Mouse (Mus musculus): ENCODE results near the gene Slc7a1. TPM values are rescaled to one million over a fixed set of nuclear protein-coding genes. Genes with fewer than 3 reads are reported as not detected.

Gene Slc7a1
- polyA plus RNA-seq, 1 experiment from 2014 or later = 17.7 TPM

GRCm38 (mm10) chr5:148312443-148312842, 87.3 kb downstream of the Slc7a1 start:
- no peaks in the 10 kb centered on the region for H3K36me3 ChIP-seq
- no peak overlapping the region for H3K27ac ChIP-seq
- H3K4me1 ChIP-seq (replicated peaks) = no peaks in the 10 kb centered on the region
- DNase-seq (no peak), ATAC-seq (ENCODE audit: low read depth) (no peak)
- H3K9ac ChIP-seq = no peak overlapping the region
- WGBS (ENCODE audit: insufficient replicate concordance) = 49% methylated on average over 2 of the region's 2 CpGs
- H3K9me3 ChIP-seq (replicated peaks) = no peaks in the 10 kb centered on the region
- no peaks in the 10 kb centered on the region for H3K27me3 ChIP-seq
- H3K4me3 ChIP-seq (replicated peaks) = no peak overlapping the region
- no peak overlapping the region for H3K4me2 ChIP-seq

GRCm38 (mm10) chr5:148310790-148311189, 88.9 kb downstream of the Slc7a1 start:
- Histone ChIP-seq H3K9me3 (replicated peaks) (no peaks in the 10 kb centered on the region), H3K4me3 (replicated peaks) (peak overlapping the region; percentile 35), H3K27ac (no peak overlapping the region), H3K27me3 (no peaks in the 10 kb centered on the region), H3K36me3 (no peaks in the 10 kb centered on the region), H3K9ac (no peak overlapping the region), H3K4me1 (replicated peaks) (no peaks in the 10 kb centered on the region), H3K4me2 (peak overlapping the region; percentile 26)
- DNase-seq (no peak), ATAC-seq (ENCODE audit: low read depth) (no peak)
- WGBS (ENCODE audit: insufficient replicate concordance) = 25% methylated on average over 10 of the region's 10 CpGs

- ATAC-seq (ENCODE audit: low read depth) (no peak), DNase-seq (no peak)
- H3K4me3 ChIP-seq (replicated peaks) = no peak overlapping the region
- no peak overlapping the region for H3K27ac ChIP-seq
- no peaks in the 10 kb centered on the region for H3K4me1 ChIP-seq (replicated peaks)
- H3K9me3 ChIP-seq (replicated peaks) = no peaks in the 10 kb centered on the region
- no peak overlapping the region for H3K9ac ChIP-seq
- WGBS (ENCODE audit: insufficient replicate concordance) = 68% methylated on average over 2 of the region's 2 CpGs
- H3K4me2 ChIP-seq = no peak overlapping the region
- no peaks in the 10 kb centered on the region for H3K27me3 ChIP-seq
- no peaks in the 10 kb centered on the region for H3K36me3 ChIP-seq
Measured at GRCm38 (mm10) chr5:148304112-148304511, 95.6 kb downstream of the Slc7a1 start.

GRCm38 (mm10) chr5:148302968-148303367, 96.7 kb downstream of the Slc7a1 start:
- 0 out of 2 replicates have a peak overlapping the region, but pooled peaks have one; percentile 6 for H3K4me2 ChIP-seq
- ATAC-seq (ENCODE audit: low read depth) (no peak), DNase-seq (no peak)
- peak overlapping the region; percentile 33 for H3K4me3 ChIP-seq (replicated peaks)
- H3K4me1 ChIP-seq (replicated peaks) = no peaks in the 10 kb centered on the region
- H3K9ac ChIP-seq = no peak overlapping the region
- no peak overlapping the region for H3K27ac ChIP-seq
- no peaks in the 10 kb centered on the region for H3K27me3 ChIP-seq
- H3K9me3 ChIP-seq (replicated peaks) = no peaks in the 10 kb centered on the region
- H3K36me3 ChIP-seq = no peaks in the 10 kb centered on the region
- 69% methylated on average over 11 of the region's 11 CpGs for WGBS (ENCODE audit: insufficient replicate concordance)

- DNase-seq (no peak), ATAC-seq (ENCODE audit: low read depth) (no peak)
- Histone ChIP-seq H3K4me3 (replicated peaks) (no peak overlapping the region), H3K27ac (no peak overlapping the region), H3K4me2 (no peak overlapping the region), H3K9me3 (replicated peaks) (peaks cover 18% of the 10 kb centered on the region; the same call in 1 of the 2 replicates), H3K27me3 (no peaks in the 10 kb centered on the region), H3K4me1 (replicated peaks) (no peaks in the 10 kb centered on the region), H3K36me3 (no peaks in the 10 kb centered on the region), H3K9ac (no peak overlapping the region)
- WGBS (ENCODE audit: insufficient replicate concordance) = 68% methylated on average over 7 of the region's 7 CpGs
Measured at GRCm38 (mm10) chr5:148293346-148293745, 106.4 kb downstream of the Slc7a1 start.

GRCm38 (mm10) chr5:148292862-148293261, 106.8 kb downstream of the Slc7a1 start:
- Histone ChIP-seq H3K27me3 (no peaks in the 10 kb centered on the region), H3K9me3 (replicated peaks) (peaks cover 18% of the 10 kb centered on the region; the same call in 1 of the 2 replicates), H3K9ac (no peak overlapping the region), H3K4me3 (replicated peaks) (no peak overlapping the region), H3K4me1 (replicated peaks) (no peaks in the 10 kb centered on the region), H3K36me3 (no peaks in the 10 kb centered on the region), H3K4me2 (no peak overlapping the region), H3K27ac (no peak overlapping the region)
- 63% methylated on average over 7 of the region's 7 CpGs for WGBS (ENCODE audit: insufficient replicate concordance)
- ATAC-seq (ENCODE audit: low read depth) = no peak
- no peak for DNase-seq

- Histone ChIP-seq H3K4me2 (no peak overlapping the region), H3K4me3 (replicated peaks) (no peak overlapping the region), H3K9ac (no peak overlapping the region), H3K36me3 (no peaks in the 10 kb centered on the region), H3K27ac (no peak overlapping the region), H3K9me3 (replicated peaks) (peaks cover 18% of the 10 kb centered on the region; the same call in 1 of the 2 replicates), H3K27me3 (no peaks in the 10 kb centered on the region), H3K4me1 (replicated peaks) (no peaks in the 10 kb centered on the region)
- 79% methylated on average over 7 of the region's 7 CpGs for WGBS (ENCODE audit: insufficient replicate concordance)
- DNase-seq = no peak
- no peak for ATAC-seq (ENCODE audit: low read depth)
Measured at GRCm38 (mm10) chr5:148289951-148290350, 109.8 kb downstream of the Slc7a1 start.

GRCm38 (mm10) chr5:148288804-148289203, 110.9 kb downstream of the Slc7a1 start:
- no peaks in the 10 kb centered on the region for H3K27me3 ChIP-seq
- H3K9ac ChIP-seq = no peak overlapping the region
- no peak overlapping the region for H3K4me3 ChIP-seq (replicated peaks)
- peaks cover 18% of the 10 kb centered on the region; the same call in 1 of the 2 replicates for H3K9me3 ChIP-seq (replicated peaks)
- no peak overlapping the region for H3K27ac ChIP-seq
- no peaks in the 10 kb centered on the region for H3K4me1 ChIP-seq (replicated peaks)
- no peaks in the 10 kb centered on the region for H3K36me3 ChIP-seq
- ATAC-seq (ENCODE audit: low read depth) (no peak), DNase-seq (no peak)
- no peak overlapping the region for H3K4me2 ChIP-seq
- WGBS (ENCODE audit: insufficient replicate concordance) = 57% methylated on average over 18 of the region's 18 CpGs

GRCm38 (mm10) chr5:148287529-148287928, 112.2 kb downstream of the Slc7a1 start:
- no peaks in the 10 kb centered on the region for H3K36me3 ChIP-seq
- no peak overlapping the region for H3K4me2 ChIP-seq
- H3K4me1 ChIP-seq (replicated peaks) = no peaks in the 10 kb centered on the region
- no peak overlapping the region for H3K4me3 ChIP-seq (replicated peaks)
- H3K27ac ChIP-seq = no peak overlapping the region
- no peak overlapping the region for H3K9ac ChIP-seq
- DNase-seq (no peak), ATAC-seq (ENCODE audit: low read depth) (no peak)
- H3K27me3 ChIP-seq = no peaks in the 10 kb centered on the region
- peaks cover 11% of the 10 kb centered on the region; the same call in 1 of the 2 replicates for H3K9me3 ChIP-seq (replicated peaks)
- WGBS (ENCODE audit: insufficient replicate concordance) = 74% methylated on average over 5 of the region's 5 CpGs

GRCm38 (mm10) chr5:148283584-148283983, 116.1 kb downstream of the Slc7a1 start:
- no peaks in the 10 kb centered on the region for H3K4me1 ChIP-seq (replicated peaks)
- H3K36me3 ChIP-seq = no peaks in the 10 kb centered on the region
- DNase-seq = no peak
- no peak overlapping the region for H3K4me3 ChIP-seq (replicated peaks)
- 77% methylated on average over 3 of the region's 3 CpGs for WGBS (ENCODE audit: insufficient replicate concordance)
- H3K4me2 ChIP-seq = no peak overlapping the region
- ATAC-seq (ENCODE audit: low read depth) = no peak
- no peaks in the 10 kb centered on the region for H3K9me3 ChIP-seq (replicated peaks)
- H3K9ac ChIP-seq = no peak overlapping the region
- H3K27me3 ChIP-seq = no peaks in the 10 kb centered on the region
- H3K27ac ChIP-seq = no peak overlapping the region

- Histone ChIP-seq H3K27ac (no peak overlapping the region), H3K27me3 (no peaks in the 10 kb centered on the region), H3K9me3 (replicated peaks) (no peaks in the 10 kb centered on the region), H3K9ac (no peak overlapping the region), H3K4me2 (no peak overlapping the region), H3K4me3 (replicated peaks) (no peak overlapping the region), H3K4me1 (replicated peaks) (no peaks in the 10 kb centered on the region), H3K36me3 (no peaks in the 10 kb centered on the region)
- WGBS (ENCODE audit: insufficient replicate concordance) = 60% methylated on average over 2 of the region's 2 CpGs
- DNase-seq = no peak
- no peak for ATAC-seq (ENCODE audit: low read depth)
Measured at GRCm38 (mm10) chr5:148283177-148283576, 116.5 kb downstream of the Slc7a1 start.

- no peaks in the 10 kb centered on the region for H3K9me3 ChIP-seq (replicated peaks)
- H3K4me3 ChIP-seq (replicated peaks) = no peak overlapping the region
- no peaks in the 10 kb centered on the region for H3K27me3 ChIP-seq
- H3K4me2 ChIP-seq = no peak overlapping the region
- no peak overlapping the region for H3K27ac ChIP-seq
- H3K9ac ChIP-seq = no peak overlapping the region
- ATAC-seq (ENCODE audit: low read depth) (no peak), DNase-seq (no peak)
- no peaks in the 10 kb centered on the region for H3K36me3 ChIP-seq
- WGBS (ENCODE audit: insufficient replicate concordance) = 87% methylated on average over 5 of the region's 5 CpGs
- no peaks in the 10 kb centered on the region for H3K4me1 ChIP-seq (replicated peaks)
Measured at GRCm38 (mm10) chr5:148282631-148283030, 117.1 kb downstream of the Slc7a1 start.
